Mouse (Mus musculus): ENCODE measurements around the gene Gm20715. TPM values are rescaled to one million over a fixed set of nuclear protein-coding genes. Genes with fewer than 3 reads are reported as not detected.
A peak's percentile ranks its signal among the peaks of the same experiment; 100 is the strongest.
"Not testable (repeated sequence)": the region's sequence is repeated elsewhere in the genome, so short reads cannot be mapped to it uniquely, and the experiment has no call there.

The Gm20715 gene
- not detected in 2 replicates for polyA plus RNA-seq (2014; fragmentation: Nextera tagmentation; extraction: Ambion mirVana)

DNA sequence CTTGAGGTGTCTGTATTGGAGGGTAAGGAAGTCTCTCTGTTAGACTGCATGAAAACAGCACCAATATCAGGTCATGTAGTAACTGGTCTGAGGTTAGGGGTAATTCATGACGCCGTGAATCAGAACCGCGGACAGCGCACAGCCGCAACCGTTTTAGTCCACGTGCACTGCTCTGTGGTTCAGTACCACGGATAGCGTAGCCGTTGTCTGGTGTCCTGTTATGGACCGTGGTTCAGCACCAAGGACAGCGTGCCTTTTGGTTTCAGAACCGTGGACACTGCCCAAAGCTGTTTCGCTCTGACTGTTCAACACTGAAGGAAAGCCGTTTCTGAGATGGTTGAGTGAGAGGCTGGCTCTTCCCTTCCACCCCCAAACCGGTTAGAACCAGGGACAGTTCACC lies at the start of gene Gm20715:
Gm20715 (plus strand) TSS at position 235 of the 400 bp plus-strand sequence.
- Histone ChIP-seq H3K4me1 (ENCODE audit: control insufficient read depth, insufficient read depth, low read length) (no peaks in the 10 kb centered on the region), H3K4me3 (ENCODE audit: low read depth, low read length) (no peak within 1 kb of the TSS), H3K27me3 (replicated peaks; ENCODE audit: control insufficient read depth, insufficient read depth, low read length) (no peaks in the 10 kb centered on the region), H3K36me3 (ENCODE audit: control insufficient read depth, insufficient read depth, low read length) (no peaks in the 10 kb centered on the region), H3K9me3 (replicated peaks; ENCODE audit: control insufficient read depth, low read length) (no peaks in the 10 kb centered on the region), H3K9ac (ENCODE audit: low read length) (no peak within 1 kb of the TSS), H3K27ac (ENCODE audit: low read depth, low read length) (no peak within 1 kb of the TSS), H3K4me2 (ENCODE audit: low read length) (no peak within 1 kb of the TSS)
- peak; percentile 76 for ATAC-seq
- 1% methylated on average over 17 of the region's 17 CpGs for WGBS
- DNase-seq (ENCODE audit: low spot score) = peak; percentile 86

DNA sequence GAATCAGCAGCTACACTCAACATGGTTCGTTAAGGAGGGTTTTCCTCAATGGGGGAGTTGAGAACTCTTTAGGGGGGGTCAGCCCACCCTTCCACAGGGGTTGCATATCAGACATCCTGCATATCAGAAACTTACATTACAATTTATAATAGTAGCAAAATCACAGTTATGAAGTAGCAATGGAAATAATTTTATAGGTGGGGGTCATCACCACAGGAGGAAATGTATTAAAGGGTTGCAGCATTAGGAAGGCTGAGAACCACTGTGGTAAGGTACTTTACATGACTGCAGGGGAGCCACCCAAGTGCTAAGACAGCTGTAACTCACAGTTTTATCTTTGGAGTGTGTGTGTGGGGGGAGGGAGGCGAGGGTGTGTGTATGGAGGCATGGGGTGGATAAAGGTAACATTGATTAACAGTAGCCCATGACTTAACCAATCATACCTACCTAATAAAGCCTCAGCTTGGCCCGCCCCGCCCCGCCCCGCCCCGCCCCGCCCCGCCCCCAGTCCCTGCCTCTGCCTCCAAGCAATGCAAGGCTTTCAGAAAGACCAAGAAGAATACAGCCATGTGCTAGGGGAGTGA lies 49.5 kb upstream of the Gm20715 start:
- H3K9me3 ChIP-seq (replicated peaks; ENCODE audit: control insufficient read depth, low read length) = no peaks in the 10 kb centered on the region
- H3K27ac ChIP-seq (ENCODE audit: low read depth, low read length) = no peak overlapping the region
- H3K9ac ChIP-seq (ENCODE audit: low read length) = no peak overlapping the region
- no peaks in the 10 kb centered on the region for H3K36me3 ChIP-seq (ENCODE audit: control insufficient read depth, insufficient read depth, low read length)
- H3K4me1 ChIP-seq (ENCODE audit: control insufficient read depth, insufficient read depth, low read length) = peaks cover 6% of the 10 kb centered on the region; the same call in 1 of the 2 replicates
- ATAC-seq = no peak
- no peaks in the 10 kb centered on the region for H3K27me3 ChIP-seq (replicated peaks; ENCODE audit: control insufficient read depth, insufficient read depth, low read length)
- H3K4me3 ChIP-seq (ENCODE audit: low read depth, low read length) = no peak overlapping the region
- DNase-seq (ENCODE audit: low spot score) = no peak
- 13% methylated on average over 9 of the region's 9 CpGs for WGBS
- no peak overlapping the region for H3K4me2 ChIP-seq (ENCODE audit: low read length)

GRCm38 (mm10) chr7:6361756-6362155 lies 48.3 kb upstream of the Gm20715 start:
- H3K27ac ChIP-seq (ENCODE audit: low read depth, low read length) = peak overlapping the region; percentile 94
- DNase-seq (ENCODE audit: low spot score) (peak; percentile 19), ATAC-seq (no peak)
- peak overlapping the region; percentile 58 for H3K4me2 ChIP-seq (ENCODE audit: low read length)
- peak overlapping the region; percentile 58 for H3K9ac ChIP-seq (ENCODE audit: low read length)
- WGBS = 25% methylated on average over 7 of the region's 7 CpGs
- H3K4me1 ChIP-seq (ENCODE audit: control insufficient read depth, insufficient read depth, low read length) = peaks cover 6% of the 10 kb centered on the region; the same call in 1 of the 2 replicates
- no peaks in the 10 kb centered on the region for H3K27me3 ChIP-seq (replicated peaks; ENCODE audit: control insufficient read depth, insufficient read depth, low read length)
- H3K4me3 ChIP-seq (ENCODE audit: low read depth, low read length) = peak overlapping the region; percentile 41
- H3K9me3 ChIP-seq (replicated peaks; ENCODE audit: control insufficient read depth, low read length) = no peaks in the 10 kb centered on the region
- H3K36me3 ChIP-seq (ENCODE audit: control insufficient read depth, insufficient read depth, low read length) = no peaks in the 10 kb centered on the region

DNA sequence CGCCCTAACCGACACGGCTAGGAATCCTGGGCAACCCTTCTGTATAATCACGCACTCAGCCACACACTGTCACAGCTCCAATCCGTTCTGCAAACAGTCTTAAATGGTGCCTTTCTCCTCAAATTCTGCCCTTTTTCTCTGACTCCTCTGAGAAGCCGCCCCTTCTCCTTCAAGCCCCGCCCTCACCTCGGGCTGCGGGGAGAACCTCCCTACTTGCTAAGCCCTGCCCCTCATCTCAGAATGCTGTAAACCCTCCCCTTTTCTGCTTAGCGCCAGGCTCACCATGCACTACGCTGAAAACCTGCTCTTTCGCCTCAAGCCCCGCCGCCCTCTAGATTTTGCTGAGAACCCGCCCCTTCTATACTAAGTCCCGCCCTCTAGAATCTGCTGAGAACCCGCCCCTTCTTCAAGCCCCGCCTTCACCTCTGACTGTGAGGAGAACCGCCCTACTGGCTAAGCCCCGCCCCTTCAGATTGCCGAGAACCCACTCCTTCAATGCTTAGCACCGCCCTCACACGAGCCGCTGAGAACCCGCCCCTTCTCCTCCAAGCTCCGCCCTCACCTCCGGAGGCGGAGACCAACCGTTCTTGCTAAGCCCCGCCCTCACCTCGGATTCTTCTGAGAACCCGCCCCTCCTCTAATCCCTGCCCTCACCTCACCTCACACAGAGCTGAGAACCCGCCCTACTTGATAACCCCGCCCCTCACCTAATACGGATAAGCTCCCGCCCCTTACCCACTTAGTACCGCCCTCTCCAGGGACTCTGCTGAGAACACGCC lies 47.6 kb upstream of the Gm20715 start:
- WGBS = under 1% methylated on average over 38 of the region's 38 CpGs
- peak overlapping the region; percentile 94 for H3K27ac ChIP-seq (ENCODE audit: low read depth, low read length)
- peak overlapping the region; percentile 41 for H3K4me3 ChIP-seq (ENCODE audit: low read depth, low read length)
- no peaks in the 10 kb centered on the region for H3K9me3 ChIP-seq (replicated peaks; ENCODE audit: control insufficient read depth, low read length)
- H3K9ac ChIP-seq (ENCODE audit: low read length) = peak overlapping the region; percentile 60
- no peaks in the 10 kb centered on the region for H3K36me3 ChIP-seq (ENCODE audit: control insufficient read depth, insufficient read depth, low read length)
- peak overlapping the region; percentile 58 for H3K4me2 ChIP-seq (ENCODE audit: low read length)
- peaks cover 6% of the 10 kb centered on the region; the same call in 1 of the 2 replicates for H3K4me1 ChIP-seq (ENCODE audit: control insufficient read depth, insufficient read depth, low read length)
- no peaks in the 10 kb centered on the region for H3K27me3 ChIP-seq (replicated peaks; ENCODE audit: control insufficient read depth, insufficient read depth, low read length)
- DNase-seq (ENCODE audit: low spot score) (peak; percentile 99), ATAC-seq (peak; percentile 92)

- Histone ChIP-seq H3K4me2 (ENCODE audit: low read length) (peak within 1 kb of the TSS; percentile 58), H3K36me3 (ENCODE audit: control insufficient read depth, insufficient read depth, low read length) (no peaks in the 10 kb centered on the region), H3K4me1 (ENCODE audit: control insufficient read depth, insufficient read depth, low read length) (peaks cover 6% of the 10 kb centered on the region; the same call in 1 of the 2 replicates), H3K9ac (ENCODE audit: low read length) (peak within 1 kb of the TSS; percentile 60), H3K4me3 (ENCODE audit: low read depth, low read length) (peak within 1 kb of the TSS; percentile 41), H3K27me3 (replicated peaks; ENCODE audit: control insufficient read depth, insufficient read depth, low read length) (no peaks in the 10 kb centered on the region), H3K27ac (ENCODE audit: low read depth, low read length) (peak within 1 kb of the TSS; percentile 94), H3K9me3 (replicated peaks; ENCODE audit: control insufficient read depth, low read length) (no peaks in the 10 kb centered on the region)
- WGBS = under 1% methylated on average over 23 of the region's 23 CpGs
- DNase-seq (ENCODE audit: low spot score) (peak; percentile 98), ATAC-seq (peak; percentile 84)
These were observed 47.0 kb upstream of the Gm20715 start, which contains the start of gene Zfp78 for GRCm38 (mm10) chr7:6363047-6363488. TSS of gene Zfp78 (plus strand) at chr7:6363280.

GRCm38 (mm10) chr7:6364761-6365160 lies 45.3 kb upstream of the Gm20715 start:
- H3K27ac ChIP-seq (ENCODE audit: low read depth, low read length) = no peak overlapping the region
- ATAC-seq = no peak
- no peak overlapping the region for H3K4me3 ChIP-seq (ENCODE audit: low read depth, low read length)
- no peak overlapping the region for H3K4me2 ChIP-seq (ENCODE audit: low read length)
- no peaks in the 10 kb centered on the region for H3K9me3 ChIP-seq (replicated peaks; ENCODE audit: control insufficient read depth, low read length)
- H3K9ac ChIP-seq (ENCODE audit: low read length) = no peak overlapping the region
- DNase-seq (ENCODE audit: low spot score) = no peak
- H3K36me3 ChIP-seq (ENCODE audit: control insufficient read depth, insufficient read depth, low read length) = no peaks in the 10 kb centered on the region
- H3K27me3 ChIP-seq (replicated peaks; ENCODE audit: control insufficient read depth, insufficient read depth, low read length) = no peaks in the 10 kb centered on the region
- H3K4me1 ChIP-seq (ENCODE audit: control insufficient read depth, insufficient read depth, low read length) = peaks cover 6% of the 10 kb centered on the region; the same call in 1 of the 2 replicates
- WGBS = 37% methylated on average over 1 of the region's 1 CpGs

DNA sequence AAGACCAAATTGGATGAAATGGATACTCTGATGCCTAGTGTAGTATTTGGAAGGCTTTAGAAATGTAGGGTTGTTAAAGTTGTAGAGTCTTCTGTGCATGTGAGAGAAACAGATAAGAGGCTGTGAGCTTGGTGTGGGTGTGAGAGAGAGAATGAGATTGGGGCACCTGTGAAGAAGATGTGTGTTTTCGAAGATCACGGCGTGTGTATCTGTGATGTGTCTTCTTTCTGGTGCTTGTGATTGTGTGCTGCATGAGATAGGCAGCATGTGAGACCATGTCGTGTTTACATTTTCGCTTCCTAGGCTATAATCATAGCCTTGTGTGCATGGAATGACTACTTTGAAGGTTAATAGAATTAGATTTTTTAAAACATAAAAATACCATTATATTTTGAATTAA lies 42.9 kb upstream of the Gm20715 start:
- DNase-seq (ENCODE audit: low spot score) (no peak), ATAC-seq (no peak)
- Histone ChIP-seq H3K27ac (ENCODE audit: low read depth, low read length) (no peak overlapping the region), H3K36me3 (ENCODE audit: control insufficient read depth, insufficient read depth, low read length) (no peaks in the 10 kb centered on the region), H3K4me3 (ENCODE audit: low read depth, low read length) (no peak overlapping the region), H3K4me2 (ENCODE audit: low read length) (no peak overlapping the region), H3K4me1 (ENCODE audit: control insufficient read depth, insufficient read depth, low read length) (peaks cover 6% of the 10 kb centered on the region; the same call in 1 of the 2 replicates), H3K27me3 (replicated peaks; ENCODE audit: control insufficient read depth, insufficient read depth, low read length) (no peaks in the 10 kb centered on the region), H3K9ac (ENCODE audit: low read length) (no peak overlapping the region), H3K9me3 (replicated peaks; ENCODE audit: control insufficient read depth, low read length) (no peaks in the 10 kb centered on the region)
- WGBS = 94% methylated on average over 5 of the region's 5 CpGs

DNA sequence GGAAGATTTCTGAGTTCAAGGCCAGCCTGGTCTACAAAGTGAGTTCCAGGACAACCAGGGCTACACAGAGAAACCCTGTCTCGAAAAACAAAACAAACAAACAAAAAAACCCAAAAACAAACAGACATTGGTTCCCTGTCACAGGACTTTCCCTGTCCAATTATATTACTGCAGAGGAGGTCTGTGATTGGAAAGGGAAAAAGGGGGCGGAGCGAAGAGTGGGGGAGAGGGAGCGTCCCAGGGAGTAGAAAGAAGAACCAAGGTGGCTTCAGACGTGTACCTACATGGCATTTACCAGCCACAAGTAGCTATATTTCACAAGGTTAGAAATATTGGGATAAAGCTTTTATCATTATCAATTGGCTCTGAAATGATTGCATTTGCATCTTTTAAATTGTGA lies 41.9 kb upstream of the Gm20715 start:
- not testable (repeated sequence) for H3K9me3 ChIP-seq (replicated peaks; ENCODE audit: control insufficient read depth, low read length); ATAC-seq
- 89% methylated on average over 5 of the region's 5 CpGs for WGBS

DNA sequence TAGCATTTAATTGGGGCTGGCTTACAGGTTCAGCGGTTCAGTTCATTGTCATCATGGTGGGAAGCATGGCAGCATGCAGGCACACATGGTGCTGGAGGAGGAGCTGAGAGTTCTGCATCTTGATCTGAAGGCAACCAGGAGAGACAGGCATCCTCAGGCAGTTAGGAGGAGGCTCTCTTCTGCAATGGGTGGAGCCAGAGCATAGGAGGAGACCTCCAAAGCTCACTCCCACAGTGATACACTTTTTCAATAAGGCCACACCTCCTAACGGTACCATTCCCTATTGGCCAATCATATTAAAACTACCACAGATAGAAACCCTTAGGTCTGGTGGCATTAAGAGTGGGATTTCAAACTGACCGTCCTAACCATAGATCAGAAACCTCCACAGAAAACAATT lies 40.6 kb upstream of the Gm20715 start:
- DNase-seq (ENCODE audit: low spot score) = no peak
- Histone ChIP-seq H3K9me3 (replicated peaks; ENCODE audit: control insufficient read depth, low read length) (no peaks in the 10 kb centered on the region), H3K4me3 (ENCODE audit: low read depth, low read length) (no peak overlapping the region), H3K27ac (ENCODE audit: low read depth, low read length) (no peak overlapping the region), H3K27me3 (replicated peaks; ENCODE audit: control insufficient read depth, insufficient read depth, low read length) (no peaks in the 10 kb centered on the region), H3K9ac (ENCODE audit: low read length) (no peak overlapping the region), H3K4me1 (ENCODE audit: control insufficient read depth, insufficient read depth, low read length) (no peaks in the 10 kb centered on the region), H3K4me2 (ENCODE audit: low read length) (no peak overlapping the region), H3K36me3 (ENCODE audit: control insufficient read depth, insufficient read depth, low read length) (no peaks in the 10 kb centered on the region)
- 84% methylated on average over 3 of the region's 3 CpGs for WGBS
- ATAC-seq = no peak

More for the DNA sequence above, 41.9 kb upstream of the Gm20715 start:
- H3K27me3 ChIP-seq (replicated peaks; ENCODE audit: control insufficient read depth, insufficient read depth, low read length); H3K4me1 ChIP-seq (ENCODE audit: control insufficient read depth, insufficient read depth, low read length); H3K27ac ChIP-seq (ENCODE audit: low read depth, low read length); H3K4me2 ChIP-seq (ENCODE audit: low read length); H3K4me3 ChIP-seq (ENCODE audit: low read depth, low read length); H3K36me3 ChIP-seq (ENCODE audit: control insufficient read depth, insufficient read depth, low read length); DNase-seq (ENCODE audit: low spot score); H3K9ac ChIP-seq (ENCODE audit: low read length): not testable (repeated sequence)

All from forebrain, embryonic 14.5 days (tissue).